Mouse (Mus musculus): Measurements from ENCODE around the gene Cmah. TPM values are rescaled to one million over a fixed set of nuclear protein-coding genes. Genes with fewer than 3 reads are reported as not detected.

Gene Cmah
- total and polyA plus RNA-seq, 3 experiments: 1.4 to 2.2 TPM; not detected in 1

DNA sequence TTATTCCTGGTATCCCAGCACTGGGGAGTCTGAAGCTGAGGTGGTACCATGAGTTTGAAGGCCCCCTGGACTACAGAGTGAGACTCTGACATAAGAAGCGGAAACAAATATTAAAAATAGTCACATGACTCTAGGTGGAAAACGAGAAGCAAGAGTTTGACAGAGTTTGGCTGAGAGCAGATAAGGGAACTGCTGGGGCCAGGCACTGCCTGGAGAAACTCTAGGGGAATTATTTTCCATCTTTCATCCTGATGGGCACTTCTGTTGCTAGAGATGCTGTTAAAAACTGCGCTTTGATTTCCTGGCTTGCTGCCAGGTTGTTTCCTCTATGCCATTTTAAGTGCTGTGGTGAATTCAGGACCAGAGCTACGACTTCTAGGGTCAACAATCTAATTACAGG, 65.9 kb downstream of the Cmah start (continued):
- TF ChIP-seq MEF2A (IDR thresholded peaks at IDR 0.05; ENCODE audit: extremely low read depth, insufficient replicate concordance, low read depth, low read length, poor library complexity, severe bottlenecking): no peak
- no peak for TF ChIP-seq CTCF (IDR thresholded peaks at IDR 0.05 in 2 of 3, conservative IDR thresholded peaks at IDR 0.05 in 1 of 3; ENCODE audit: control insufficient read depth in 1 of 3, insufficient read depth in 1 of 3, low read depth in 2 of 3, low read length in 3 of 3, poor library complexity in 1 of 3, severe bottlenecking in 1 of 3)
- no peak for TF ChIP-seq TCF12 (IDR thresholded peaks at IDR 0.05; ENCODE audit: low read depth, low read length)
- no peak for TF ChIP-seq POLR2AphosphoS2 (IDR thresholded peaks at IDR 0.05; ENCODE audit: low read length)
- no peak for TF ChIP-seq E2F4 (IDR thresholded peaks at IDR 0.05; ENCODE audit: borderline replicate concordance, low read depth, low read length)
- TF ChIP-seq ELF1 (IDR thresholded peaks at IDR 0.05; ENCODE audit: low read depth, low read length): no peak
- TF ChIP-seq ZC3H11A (IDR thresholded peaks at IDR 0.05; ENCODE audit: low read depth, low read length): no peak
- no peak for TF ChIP-seq MYC (IDR thresholded peaks at IDR 0.05; ENCODE audit: low read depth, low read length)
- TF ChIP-seq KAT2A (conservative IDR thresholded peaks at IDR 0.05; ENCODE audit: low read depth, low read length): no peak
- TF ChIP-seq EP300 (IDR thresholded peaks at IDR 0.05; ENCODE audit: low read depth in 1 of 2, low read length in 2 of 2): peak in 1 of 2 experiments; percentile 41; a peak in 2 of 4 replicates
- no peak; the same call in 1 of the 2 replicates for TF ChIP-seq ETS1 (IDR thresholded peaks at IDR 0.05; ENCODE audit: low read depth, low read length)
- peak; percentile 68 for TF ChIP-seq GATA1 (IDR thresholded peaks at IDR 0.05; ENCODE audit: low read depth, low read length)

GRCm38 (mm10) chr13:24395815-24396214, 68.6 kb downstream of the Cmah start:
- TF ChIP-seq USF2 (IDR thresholded peaks at IDR 0.05; ENCODE audit: borderline replicate concordance in 1 of 2, insufficient read depth in 1 of 2, low read depth in 1 of 2, low read length in 2 of 2) (no peak), MEF2A (IDR thresholded peaks at IDR 0.05; ENCODE audit: extremely low read depth, insufficient replicate concordance, low read depth, low read length, poor library complexity, severe bottlenecking) (no peak), CHD1 (IDR thresholded peaks at IDR 0.05; ENCODE audit: low read depth, low read length) (no peak), SMC3 (IDR thresholded peaks at IDR 0.05; ENCODE audit: low read depth, low read length) (no peak), TBP (IDR thresholded peaks at IDR 0.05; ENCODE audit: low read depth, low read length) (no peak), POLR2AphosphoS5 (IDR thresholded peaks at IDR 0.05; ENCODE audit: borderline replicate concordance, low read depth, low read length) (no peak), JUND (IDR thresholded peaks at IDR 0.05; ENCODE audit: low read depth, low read length) (no peak), NRF1 (IDR thresholded peaks at IDR 0.05; ENCODE audit: insufficient read depth, low read depth, low read length, poor library complexity, severe bottlenecking) (no peak), MYB (IDR thresholded peaks at IDR 0.05; ENCODE audit: low read depth, low read length) (no peak), EP300 (IDR thresholded peaks at IDR 0.05; ENCODE audit: low read depth in 1 of 2, low read length in 2 of 2) (no peak), UBTF (IDR thresholded peaks at IDR 0.05; ENCODE audit: borderline replicate concordance, insufficient read depth, low read depth, low read length) (no peak), BHLHE40 (IDR thresholded peaks at IDR 0.05; ENCODE audit: borderline replicate concordance, low read depth, low read length) (no peak), GABPA (IDR thresholded peaks at IDR 0.05; ENCODE audit: low read depth, low read length) (no peak), MAX (IDR thresholded peaks at IDR 0.05; ENCODE audit: low read length) (no peak), GATA1 (IDR thresholded peaks at IDR 0.05; ENCODE audit: low read depth, low read length) (no peak), ZNF384 (IDR thresholded peaks at IDR 0.05; ENCODE audit: low read depth, low read length) (no peak)
- Histone ChIP-seq H3K9me3 (replicated peaks; ENCODE audit: insufficient read depth, low read length) (no peaks in the 10 kb centered on the region), H3K4me3 (ENCODE audit: control insufficient read depth in 1 of 2, insufficient read depth in 1 of 2, low read depth in 2 of 2, low read length in 2 of 2) (no peak overlapping the region), H3K9ac (ENCODE audit: control insufficient read depth, low read depth, low read length, poor library complexity, severe bottlenecking) (no peak overlapping the region), H3K4me1 (ENCODE audit: control insufficient read depth in 1 of 2, insufficient read depth in 2 of 2, low read length in 2 of 2) (peaks cover 3% of the 10 kb centered on the region in 2 experiments; a peak in 3 of 4 replicates), H3K79me2 (ENCODE audit: control insufficient read depth, insufficient read depth, low read length, poor library complexity) (no peaks in the 10 kb centered on the region), H3K27me3 (ENCODE audit: control insufficient read depth in 1 of 2, insufficient read depth in 2 of 2, low read length in 2 of 2) (peaks cover 0 to 4% of the 10 kb centered on the region in 2 experiments; a peak in 2 of 4 replicates), H3K36me3 (ENCODE audit: control insufficient read depth in 1 of 2, insufficient read depth in 2 of 2, low read length in 2 of 2) (peaks cover 0 to 6% of the 10 kb centered on the region in 2 experiments; a peak in 2 of 4 replicates), H3K27ac (ENCODE audit: control insufficient read depth, low read depth, low read length) (no peak overlapping the region)
- no peak for DNase-seq (ENCODE audit: low read depth, low spot score)
